Comparison of ENCODE assay signal across 8 mouse cellular contexts in genomic region chr19:45308676-45309275, GRCm38 (mm10). TPM values are rescaled to one million over a fixed set of nuclear protein-coding genes. Genes with fewer than 3 reads are reported as not detected.
A peak's percentile ranks its signal among the peaks of the same experiment; 100 is the strongest.
DNase-seq lines count a peak whose midpoint lies in the region; ATAC-seq and TF ChIP-seq lines count a peak whose summit lies in the region.

No protein-coding gene starts in this region.

- H3K27ac ChIP-seq in gastrocnemius, adult 2 months, result peak overlapping the region; percentile 90
- no peak overlapping the region for H3K27ac ChIP-seq in midbrain, embryonic 14.5 days (replicated peaks; ENCODE audit: low read depth, low read length)

- H3K4me1 ChIP-seq in midbrain, embryonic 14.5 days (ENCODE audit: control insufficient read depth, insufficient read depth, low read length), result peaks cover 43% of the 10 kb centered on the region

- H3K27me3 ChIP-seq in midbrain, embryonic 14.5 days (ENCODE audit: control insufficient read depth, insufficient read depth, low read length), result peaks cover 51% of the 10 kb centered on the region

- no peak for ATAC-seq in midbrain, embryonic 14.5 days (ENCODE audit: low FRiP score, low TSS enrichment)

- no peak overlapping the region for H3K4me2 ChIP-seq in midbrain, embryonic 14.5 days (ENCODE audit: low read length)

- H3K36me3 ChIP-seq in midbrain, embryonic 14.5 days (ENCODE audit: control insufficient read depth, insufficient read depth, low read length), result no peaks in the 10 kb centered on the region

- DNase-seq in gastrocnemius, adult 2 months, result peak; percentile 82
- no peak for DNase-seq in gastrocnemius, postnatal 4 days (ENCODE audit: low spot score in 2 of 2)
- DNase-seq in 3T3-L1 (ENCODE audit: low read depth, low spot score), result peak; percentile 16
- peak; percentile 47 for DNase-seq in adrenal gland, postnatal 10 days
- peak; percentile 35 to 63 for DNase-seq in kidney, postnatal 25 days
- no peak for DNase-seq in spleen, postnatal 10 days (ENCODE audit: low spot score in 2 of 2)
- no peak for DNase-seq in thymus, postnatal 14 days
- no peak for DNase-seq in midbrain, embryonic 14.5 days

- H3K9ac ChIP-seq in midbrain, embryonic 14.5 days (replicated peaks; ENCODE audit: low read length), result no peak overlapping the region

- TF ChIP-seq CTCF in gastrocnemius, adult 2 months (IDR thresholded peaks at IDR 0.05), result peak; percentile 82

- 59% methylated on average over 8 of the region's 8 CpGs for WGBS in midbrain, embryonic 14.5 days

- H3K9me3 ChIP-seq in midbrain, embryonic 14.5 days (ENCODE audit: control insufficient read depth, low read length), result no peaks in the 10 kb centered on the region

- H3K4me3 ChIP-seq in gastrocnemius, adult 2 months, result peak overlapping the region; percentile 43
- no peak overlapping the region for H3K4me3 ChIP-seq in midbrain, embryonic 14.5 days (replicated peaks; ENCODE audit: low read depth, low read length)

- intact Hi-C loops in gastrocnemius, adult 2 months (cut with DNase I), result loop anchor here (2.0 kb wide), 2 partner anchors 126 to 236 kb away; no protein-coding TSS in a partner anchor

RNA-seq across cellular contexts. Expression of gene Btrc, which starts 54.8 kb away (rescaled TPM):
- 10 to 100 TPM; 20.5 to 22.0 TPM for total RNA-seq in gastrocnemius, adult 2 months (2021)
- 10 to 100 TPM; 39.6 to 43.8 TPM for total RNA-seq in gastrocnemius, postnatal 4 days (2021)
- 10 to 100 TPM; 26.4 to 33.3 TPM for total RNA-seq in adrenal gland, postnatal 10 days (2021)
- 55.2 and 62.6 TPM in 2 replicates for polyA plus RNA-seq in midbrain, embryonic 14.5 days (2014; fragmentation: Nextera tagmentation; extraction: Ambion mirVana)

Comparison
In these comparisons a context has a peak if more than half of its experiments do, and no peak if none do; other contexts are left out.
1. DNase-seq: peak in gastrocnemius, adult 2 months (single experiment), 3T3-L1 (single experiment), adrenal gland, postnatal 10 days (single experiment) and kidney, postnatal 25 days (2 of 2); none in gastrocnemius, postnatal 4 days (0 of 2), spleen, postnatal 10 days (0 of 2), thymus, postnatal 14 days (single experiment) and midbrain, embryonic 14.5 days (single experiment).